Mouse (Mus musculus) heart, embryonic 13.5 days (tissue): Measurements from ENCODE around the gene Nmrk1. TPM values are rescaled to one million over a fixed set of nuclear protein-coding genes. Genes with fewer than 3 reads are reported as not detected.

Source experiments
- ATAC-seq: fragments of 200-750 bp; cut with Nextera tagmentation; 2 replicates; pipeline ENCODE4 v1.8.0; 2017; ENCODE audit warnings: moderate TSS enrichment; ENCODE audit not compliant: insufficient number of reproducible peaks, low FRiP score, low TSS enrichment; ENCODE audit errors: extremely low read depth
- H3K27ac ChIP-seq: fragments of 300-500 bp; sonication (generic); replicated peaks from 2 replicates; pipeline ENCODE4 v1.5.1; 2015; ENCODE audit warnings: moderate library complexity, mild to moderate bottlenecking, inconsistent platforms
- H3K27me3 ChIP-seq: fragments of 300-500 bp; sonication (generic); replicated peaks from 2 replicates; pipeline ENCODE4 v1.6.1; 2015; ENCODE audit warnings: mild to moderate bottlenecking, inconsistent platforms
- H3K36me3 ChIP-seq: fragments of 300-500 bp; sonication (generic); 2 replicates; pipeline ENCODE4 v1.6.1; 2015; ENCODE audit warnings: mild to moderate bottlenecking, inconsistent platforms
- H3K4me1 ChIP-seq: fragments of 300-500 bp; sonication (generic); 2 replicates; pipeline ENCODE4 v1.6.1; 2015; ENCODE audit warnings: inconsistent platforms
- H3K4me2 ChIP-seq: fragments of 300-500 bp; sonication (generic); 2 replicates; pipeline ENCODE4 v1.6.1; 2015; ENCODE audit warnings: inconsistent platforms, mild to moderate bottlenecking, moderate library complexity
- H3K4me3 ChIP-seq: fragments of 300-500 bp; sonication (generic); 2 replicates; pipeline ENCODE4 v1.5.1; 2015; ENCODE audit warnings: moderate library complexity, mild to moderate bottlenecking, inconsistent platforms
- H3K9ac ChIP-seq: fragments of 300-500 bp; sonication (generic); 2 replicates; pipeline ENCODE4 v1.6.1; 2015; ENCODE audit warnings: inconsistent platforms, mild to moderate bottlenecking, moderate library complexity
- H3K9me3 ChIP-seq: fragments of 300-500 bp; sonication (generic); 2 replicates; pipeline ENCODE4 v1.6.1; 2016; ENCODE audit warnings: inconsistent platforms
- WGBS: fragments of 180-500 bp; shearing (Covaris S2); methylation state at CpG from one replicate; pipeline ENCODE4 v1.1.7; 2015; ENCODE audit warnings: mixed read lengths; 5-methylcytosine and 5-hydroxymethylcytosine counted together
- polyA plus RNA-seq: library from polyadenylated mRNA; unstranded; fragments of >200 nt; fragmentation: Nextera tagmentation; extraction: Ambion mirVana; gene quantifications from 2 replicates; pipeline ENCODE4 v1.2.1, GENCODE M21; 2015

Nmrk1 gene
- polyA plus RNA-seq, 1 experiment from 2014 or later, result 6.3 TPM

- peak overlapping the region; percentile 90 for H3K27ac ChIP-seq
- peak overlapping the region; percentile 89 for H3K4me2 ChIP-seq
- WGBS, result under 1% methylated on average over 47 of the region's 64 CpGs
- H3K4me1 ChIP-seq, result peaks cover 47% of the 10 kb centered on the region
- H3K36me3 ChIP-seq, result no peaks in the 10 kb centered on the region
- peak overlapping the region; percentile 89 for H3K4me3 ChIP-seq
- H3K9ac ChIP-seq, result peak overlapping the region; percentile 94
- no peaks in the 10 kb centered on the region for H3K9me3 ChIP-seq
- H3K27me3 ChIP-seq, result no peaks in the 10 kb centered on the region
- peak; percentile 57 for ATAC-seq
Observed at GRCm38 (mm10) chr19:18671056-18671741, 39.4 kb downstream of the Nmrk1 start.

GRCm38 (mm10) chr19:18672498-18672897 is 40.7 kb downstream of the Nmrk1 start:
- no peaks in the 10 kb centered on the region for H3K9me3 ChIP-seq
- WGBS, result 50% methylated on average over 3 of the region's 3 CpGs
- peak overlapping the region; percentile 89 for H3K4me2 ChIP-seq

GRCm38 (mm10) chr19:18673116-18673515 is 41.4 kb downstream of the Nmrk1 start:
- Histone ChIP-seq H3K4me2 (peak overlapping the region; percentile 89), H3K9ac (peak overlapping the region; percentile 63), H3K27me3 (no peaks in the 10 kb centered on the region), H3K4me1 (peaks cover 49% of the 10 kb centered on the region), H3K9me3 (no peaks in the 10 kb centered on the region), H3K4me3 (peak overlapping the region; percentile 89), H3K27ac (no peak overlapping the region), H3K36me3 (no peaks in the 10 kb centered on the region)
- no peak for ATAC-seq
- WGBS, result 30% methylated on average over 4 of the region's 4 CpGs

More at GRCm38 (mm10) chr19:18672498-18672897, 40.7 kb downstream of the Nmrk1 start:
- peaks cover 49% of the 10 kb centered on the region for H3K4me1 ChIP-seq
- no peaks in the 10 kb centered on the region for H3K36me3 ChIP-seq
- H3K27me3 ChIP-seq, result no peaks in the 10 kb centered on the region
- peak overlapping the region; percentile 63 for H3K9ac ChIP-seq
- no peak for ATAC-seq
- no peak overlapping the region for H3K27ac ChIP-seq
- peak overlapping the region; percentile 89 for H3K4me3 ChIP-seq

GRCm38 (mm10) chr19:18682142-18682541 is 50.4 kb downstream of the Nmrk1 start:
- Histone ChIP-seq H3K9me3 (no peaks in the 10 kb centered on the region), H3K27ac (no peak overlapping the region), H3K4me1 (no peaks in the 10 kb centered on the region), H3K27me3 (no peaks in the 10 kb centered on the region), H3K4me3 (no peak overlapping the region), H3K36me3 (peaks cover 38% of the 10 kb centered on the region), H3K9ac (no peak overlapping the region), H3K4me2 (no peak overlapping the region)
- WGBS, result 33% methylated on average over 4 of the region's 4 CpGs
- ATAC-seq, result no peak

- Histone ChIP-seq H3K27ac (no peak overlapping the region), H3K4me2 (no peak overlapping the region), H3K27me3 (no peaks in the 10 kb centered on the region), H3K4me1 (peaks cover 7% of the 10 kb centered on the region), H3K9me3 (no peaks in the 10 kb centered on the region), H3K36me3 (peaks cover 17% of the 10 kb centered on the region), H3K4me3 (no peak overlapping the region), H3K9ac (no peak overlapping the region)
- no peak; the same call in 1 of the 2 replicates for ATAC-seq
- WGBS, result 71% methylated on average over 3 of the region's 3 CpGs
Observed at GRCm38 (mm10) chr19:18687556-18687955, 55.8 kb downstream of the Nmrk1 start.

GRCm38 (mm10) chr19:18692176-18692575 is 60.4 kb downstream of the Nmrk1 start:
- H3K36me3 ChIP-seq, result peaks cover 31% of the 10 kb centered on the region
- H3K27me3 ChIP-seq, result no peaks in the 10 kb centered on the region
- no peak overlapping the region for H3K4me2 ChIP-seq
- no peak overlapping the region for H3K9ac ChIP-seq
- H3K27ac ChIP-seq, result no peak overlapping the region
- 23% methylated on average over 3 of the region's 3 CpGs for WGBS
- H3K4me3 ChIP-seq, result no peak overlapping the region
- H3K4me1 ChIP-seq, result peaks cover 7% of the 10 kb centered on the region
- no peaks in the 10 kb centered on the region for H3K9me3 ChIP-seq
- ATAC-seq, result no peak

- Histone ChIP-seq H3K27ac (no peak overlapping the region), H3K9ac (no peak overlapping the region), H3K4me3 (no peak overlapping the region), H3K9me3 (no peaks in the 10 kb centered on the region), H3K27me3 (no peaks in the 10 kb centered on the region), H3K4me2 (no peak overlapping the region), H3K36me3 (peaks cover 37% of the 10 kb centered on the region), H3K4me1 (peaks cover 7% of the 10 kb centered on the region)
- ATAC-seq, result no peak
- 89% methylated on average over 2 of the region's 2 CpGs for WGBS
Observed at GRCm38 (mm10) chr19:18692768-18693167, 61.0 kb downstream of the Nmrk1 start.

GRCm38 (mm10) chr19:18695116-18695515 is 63.4 kb downstream of the Nmrk1 start:
- no peak for ATAC-seq
- Histone ChIP-seq H3K4me1 (peaks cover 7% of the 10 kb centered on the region), H3K36me3 (peaks cover 44% of the 10 kb centered on the region), H3K9ac (no peak overlapping the region), H3K4me3 (no peak overlapping the region), H3K27ac (no peak overlapping the region), H3K4me2 (no peak overlapping the region), H3K27me3 (no peaks in the 10 kb centered on the region), H3K9me3 (no peaks in the 10 kb centered on the region)
- 82% methylated on average over 3 of the region's 3 CpGs for WGBS

GRCm38 (mm10) chr19:18695552-18695951 is 63.8 kb downstream of the Nmrk1 start:
- H3K36me3 ChIP-seq, result peaks cover 44% of the 10 kb centered on the region
- no peak for ATAC-seq
- H3K9ac ChIP-seq, result no peak overlapping the region
- WGBS, result 52% methylated on average over 1 of the region's 1 CpGs
- no peak overlapping the region for H3K4me2 ChIP-seq
- H3K9me3 ChIP-seq, result no peaks in the 10 kb centered on the region
- H3K27ac ChIP-seq, result no peak overlapping the region
- H3K4me3 ChIP-seq, result no peak overlapping the region
- no peaks in the 10 kb centered on the region for H3K27me3 ChIP-seq
- peaks cover 7% of the 10 kb centered on the region for H3K4me1 ChIP-seq

Other genes starting within 250 kb of the Nmrk1 start
- 66.5 and 75.0 TPM in 2 replicates for gene Ostf1, start 127 bp upstream of the Nmrk1 start, polyA plus RNA-seq
- 21.0 and 22.2 TPM in 2 replicates for gene Carnmt1, start 38.8 kb downstream of the Nmrk1 start, polyA plus RNA-seq
- gene D030056L22Rik, start 81.2 kb downstream of the Nmrk1 start, polyA plus RNA-seq, result 21.9 and 26.0 TPM in 2 replicates
- gene Trpm6, start 118.0 kb downstream of the Nmrk1 start, polyA plus RNA-seq, result 0.06 and 0.16 TPM in 2 replicates